Mouse (Mus musculus): ENCODE results near the gene Cnot2. TPM values are rescaled to one million over a fixed set of nuclear protein-coding genes. Genes with fewer than 3 reads are reported as not detected.
"Not testable (repeated sequence)": the region's sequence is repeated elsewhere in the genome, so short reads cannot be mapped to it uniquely, and the experiment has no call there.

The Cnot2 gene
- polyA plus RNA-seq, 1 experiment from 2014 or later, result 128 TPM

DNA sequence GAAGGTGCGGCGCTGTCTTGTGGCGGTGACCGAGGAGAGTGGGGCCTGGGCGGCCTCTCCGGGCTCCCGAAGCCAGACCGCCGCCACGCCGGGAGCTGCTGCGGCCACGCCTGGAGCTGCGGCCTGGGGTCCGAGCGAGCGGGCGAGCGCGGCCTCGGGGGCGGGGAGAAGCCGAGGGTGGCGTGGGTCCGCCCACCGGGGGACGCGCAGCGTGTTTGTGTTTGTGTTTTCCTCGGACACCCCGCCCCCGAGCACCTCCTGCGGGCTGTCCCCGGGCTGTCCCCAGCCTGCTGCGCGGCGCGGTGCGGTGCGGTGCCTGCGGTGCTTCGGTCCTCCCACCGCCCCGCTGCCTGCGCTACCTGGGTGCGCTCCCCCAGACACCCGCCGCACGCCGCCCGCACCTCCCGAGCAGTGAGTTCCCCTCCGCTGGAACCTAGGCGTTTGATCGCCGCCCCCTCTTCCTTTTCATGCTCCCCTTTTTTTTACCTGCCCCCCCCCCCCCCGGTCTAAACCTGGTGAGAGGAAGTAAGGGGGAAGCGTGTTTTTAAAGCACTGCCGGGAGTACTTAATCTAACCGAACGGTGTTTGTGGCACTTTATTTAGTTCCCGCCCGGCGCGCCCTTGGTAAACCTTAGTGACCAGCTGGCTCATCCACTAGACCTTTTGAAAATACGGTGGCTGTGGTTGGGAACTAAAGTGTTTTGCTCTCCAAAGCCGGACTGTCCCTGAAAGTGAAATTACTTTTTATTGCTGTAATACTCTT is 589 bp upstream of the Cnot2 start:
- peak; percentile 85 for DNase-seq (ENCODE audit: low spot score)
- H3K4me1 ChIP-seq (replicated peaks; ENCODE audit: control insufficient read depth, insufficient read depth, low read length), result 0 out of 2 replicates have a peak, but pooled peaks cover 2% of the 10 kb centered on the region
- H3K9me3 ChIP-seq (ENCODE audit: control insufficient read depth, low read length), result no peaks in the 10 kb centered on the region
- WGBS, result under 1% methylated on average over 53 of the region's 67 CpGs
- H3K4me3 ChIP-seq (ENCODE audit: low read depth, low read length), result peak overlapping the region; percentile 88
- H3K4me2 ChIP-seq (ENCODE audit: low read depth, low read length, severe bottlenecking), result peak overlapping the region; percentile 61
- H3K9ac ChIP-seq (ENCODE audit: low read length), result peak overlapping the region; percentile 95
- ATAC-seq (replicated peaks; ENCODE audit: low FRiP score), result peak; percentile 85
- no peaks in the 10 kb centered on the region for H3K36me3 ChIP-seq (ENCODE audit: control insufficient read depth, insufficient read depth, low read length)
- H3K27me3 ChIP-seq (ENCODE audit: control insufficient read depth, insufficient read depth, low read length), result no peaks in the 10 kb centered on the region
- H3K27ac ChIP-seq (ENCODE audit: low read depth, low read length), result peak overlapping the region; percentile 98

DNA sequence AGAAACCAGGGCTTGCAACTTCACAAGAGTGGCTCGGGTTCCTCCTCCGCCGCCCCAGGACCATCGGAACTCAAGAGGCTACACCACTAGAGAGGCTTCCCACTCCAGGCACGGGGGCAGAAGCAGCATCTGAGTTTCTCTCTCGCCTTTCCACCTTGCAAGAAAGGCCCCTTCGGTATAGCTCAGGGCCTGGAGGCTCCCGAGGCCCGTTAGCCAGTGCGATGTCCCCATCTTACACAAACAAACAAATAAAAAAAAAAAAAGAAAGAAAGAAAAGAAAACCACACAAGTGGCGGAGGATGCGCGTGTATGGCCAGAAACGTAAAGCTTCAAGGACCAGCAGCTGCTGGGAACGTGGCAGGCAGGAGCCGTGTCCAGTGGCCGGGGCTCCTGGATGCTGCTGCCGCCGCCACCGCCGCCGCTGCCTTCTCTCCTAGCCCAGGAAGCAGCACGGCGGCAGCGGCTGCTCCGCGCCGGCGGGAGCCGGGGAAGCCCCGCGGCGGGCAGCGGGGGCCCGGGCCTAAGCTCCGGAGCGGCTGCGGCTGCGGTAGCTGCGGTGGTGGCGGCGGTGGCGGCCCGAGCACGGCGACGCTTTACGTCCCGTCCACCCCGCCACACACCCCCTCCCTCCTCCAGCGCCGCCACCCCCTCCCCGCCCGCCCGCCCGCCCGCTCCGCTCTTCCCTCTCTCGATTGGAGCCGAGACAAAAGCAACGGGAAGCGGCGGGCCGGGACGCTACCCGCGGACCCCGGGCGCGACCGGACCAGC is 536 bp downstream of the Cnot2 start:
- under 1% methylated on average over 54 of the region's 71 CpGs for WGBS
- H3K27ac ChIP-seq (ENCODE audit: low read depth, low read length), result peak overlapping the region; percentile 98
- H3K4me2 ChIP-seq (ENCODE audit: low read depth, low read length, severe bottlenecking), result peak overlapping the region; percentile 61
- no peaks in the 10 kb centered on the region for H3K27me3 ChIP-seq (ENCODE audit: control insufficient read depth, insufficient read depth, low read length)
- H3K9ac ChIP-seq (ENCODE audit: low read length), result peak overlapping the region; percentile 95
- peak overlapping the region; percentile 88 for H3K4me3 ChIP-seq (ENCODE audit: low read depth, low read length)
- 0 out of 2 replicates have a peak, but pooled peaks cover 2% of the 10 kb centered on the region for H3K4me1 ChIP-seq (replicated peaks; ENCODE audit: control insufficient read depth, insufficient read depth, low read length)
- DNase-seq (ENCODE audit: low spot score), result peak; percentile 87
- no peaks in the 10 kb centered on the region for H3K9me3 ChIP-seq (ENCODE audit: control insufficient read depth, low read length)
- H3K36me3 ChIP-seq (ENCODE audit: control insufficient read depth, insufficient read depth, low read length), result no peaks in the 10 kb centered on the region
- ATAC-seq (replicated peaks; ENCODE audit: low FRiP score), result peak; percentile 82

DNA sequence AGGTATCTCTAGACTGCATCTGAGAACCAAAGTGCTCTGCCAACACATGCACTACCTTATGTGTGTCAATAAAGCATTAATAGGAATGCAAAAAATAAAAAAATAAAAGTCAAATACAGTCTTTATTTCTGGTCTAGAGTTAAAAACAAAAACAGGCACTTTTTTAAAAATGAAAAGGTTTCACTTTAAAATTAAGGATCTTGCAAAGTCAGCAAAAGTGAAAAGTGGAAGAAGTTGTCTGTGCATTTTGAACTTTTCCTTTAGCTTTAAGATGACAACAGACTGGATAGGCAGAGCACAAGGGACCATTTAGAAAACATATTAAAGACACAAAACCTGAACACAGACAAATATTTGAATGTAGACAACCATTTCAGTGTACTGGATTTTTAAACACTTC is 1.8 kb downstream of the Cnot2 start:
- Histone ChIP-seq H3K27me3 (ENCODE audit: control insufficient read depth, insufficient read depth, low read length) (no peaks in the 10 kb centered on the region), H3K4me2 (ENCODE audit: low read depth, low read length, severe bottlenecking) (no peak overlapping the region), H3K4me3 (ENCODE audit: low read depth, low read length) (no peak overlapping the region; the same call in 1 of the 2 replicates), H3K9ac (ENCODE audit: low read length) (no peak overlapping the region), H3K9me3 (ENCODE audit: control insufficient read depth, low read length) (no peaks in the 10 kb centered on the region), H3K27ac (ENCODE audit: low read depth, low read length) (no peak overlapping the region), H3K36me3 (ENCODE audit: control insufficient read depth, insufficient read depth, low read length) (no peaks in the 10 kb centered on the region), H3K4me1 (replicated peaks; ENCODE audit: control insufficient read depth, insufficient read depth, low read length) (0 out of 2 replicates have a peak, but pooled peaks cover 2% of the 10 kb centered on the region)
- ATAC-seq (replicated peaks; ENCODE audit: low FRiP score) (no peak), DNase-seq (ENCODE audit: low spot score) (no peak)

DNA sequence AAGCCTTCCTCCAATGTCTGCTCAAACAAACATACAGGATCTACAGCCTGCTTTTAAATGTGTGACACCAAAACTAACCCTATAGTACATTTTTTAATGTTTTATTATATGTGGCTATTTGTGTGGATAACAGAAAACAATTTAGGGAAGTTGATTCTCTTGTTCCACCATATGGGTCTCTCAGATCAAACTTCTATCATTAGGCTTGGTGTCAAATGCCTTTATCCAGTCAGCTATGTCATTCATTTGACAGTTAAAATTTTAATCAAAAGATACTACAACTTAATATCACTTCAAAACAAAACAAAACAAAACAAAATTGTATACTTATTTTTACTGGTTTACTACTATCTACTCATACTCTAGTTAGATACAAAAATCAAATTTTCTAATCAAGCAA is 2.9 kb downstream of the Cnot2 start:
- Histone ChIP-seq H3K27ac (ENCODE audit: low read depth, low read length) (no peak overlapping the region), H3K9me3 (ENCODE audit: control insufficient read depth, low read length) (no peaks in the 10 kb centered on the region), H3K27me3 (ENCODE audit: control insufficient read depth, insufficient read depth, low read length) (no peaks in the 10 kb centered on the region), H3K4me3 (ENCODE audit: low read depth, low read length) (no peak overlapping the region), H3K4me1 (replicated peaks; ENCODE audit: control insufficient read depth, insufficient read depth, low read length) (0 out of 2 replicates have a peak, but pooled peaks cover 2% of the 10 kb centered on the region), H3K36me3 (ENCODE audit: control insufficient read depth, insufficient read depth, low read length) (no peaks in the 10 kb centered on the region), H3K9ac (ENCODE audit: low read length) (no peak overlapping the region), H3K4me2 (ENCODE audit: low read depth, low read length, severe bottlenecking) (no peak overlapping the region)
- ATAC-seq (replicated peaks; ENCODE audit: low FRiP score) (no peak), DNase-seq (ENCODE audit: low spot score) (no peak)

DNA sequence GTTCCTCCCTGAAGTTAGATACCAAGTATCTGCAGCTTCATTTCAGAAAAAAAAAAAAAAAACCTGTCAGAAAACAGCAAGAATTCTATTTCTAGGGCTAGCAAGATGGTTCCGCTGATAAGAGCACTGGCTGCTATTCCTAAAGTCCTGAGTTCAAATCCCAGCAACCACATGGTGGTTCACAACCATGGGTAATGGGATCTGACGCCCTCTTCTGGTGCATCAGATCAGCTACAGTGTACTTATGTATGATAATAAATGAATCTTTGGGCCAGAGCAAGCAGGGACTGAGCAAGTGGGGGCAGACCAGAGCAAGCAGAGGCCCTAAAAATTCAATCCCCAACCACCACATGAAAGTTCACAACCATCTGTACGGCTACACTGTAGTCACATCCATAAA is 4.1 kb downstream of the Cnot2 start:
- no peaks in the 10 kb centered on the region for H3K36me3 ChIP-seq (ENCODE audit: control insufficient read depth, insufficient read depth, low read length)
- no peak overlapping the region for H3K27ac ChIP-seq (ENCODE audit: low read depth, low read length)
- 87% methylated on average over 3 of the region's 3 CpGs for WGBS
- no peaks in the 10 kb centered on the region for H3K9me3 ChIP-seq (ENCODE audit: control insufficient read depth, low read length)
- no peak overlapping the region for H3K4me2 ChIP-seq (ENCODE audit: low read depth, low read length, severe bottlenecking)
- H3K9ac ChIP-seq (ENCODE audit: low read length), result no peak overlapping the region
- H3K27me3 ChIP-seq (ENCODE audit: control insufficient read depth, insufficient read depth, low read length), result no peaks in the 10 kb centered on the region
- no peaks in the 10 kb centered on the region for H3K4me1 ChIP-seq (replicated peaks; ENCODE audit: control insufficient read depth, insufficient read depth, low read length)
- ATAC-seq (replicated peaks; ENCODE audit: low FRiP score) (no peak), DNase-seq (ENCODE audit: low spot score) (no peak)
- H3K4me3 ChIP-seq (ENCODE audit: low read depth, low read length), result no peak overlapping the region

DNA sequence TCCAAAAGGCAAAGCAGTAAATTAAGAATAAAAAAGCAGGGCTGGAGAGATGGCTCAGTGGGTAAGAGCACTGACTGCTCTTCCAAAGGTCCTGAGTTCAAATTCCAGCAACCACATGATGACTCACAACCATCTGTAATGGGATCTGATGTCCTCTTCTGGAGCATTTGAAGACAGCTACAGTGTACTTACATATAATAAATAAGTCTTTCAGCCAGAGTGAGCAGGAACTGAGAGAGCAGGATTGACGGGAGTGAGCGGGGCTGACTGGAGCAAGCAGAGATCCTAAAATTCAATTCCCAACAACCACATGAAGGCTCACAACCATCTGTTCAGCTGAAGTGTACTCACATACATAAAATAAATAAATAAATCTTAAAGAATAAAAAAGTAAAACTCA is 5.2 kb downstream of the Cnot2 start:
- not testable (repeated sequence) for H3K4me3 ChIP-seq (ENCODE audit: low read depth, low read length); H3K27ac ChIP-seq (ENCODE audit: low read depth, low read length); H3K36me3 ChIP-seq (ENCODE audit: control insufficient read depth, insufficient read depth, low read length); H3K4me1 ChIP-seq (replicated peaks; ENCODE audit: control insufficient read depth, insufficient read depth, low read length); H3K9ac ChIP-seq (ENCODE audit: low read length); DNase-seq (ENCODE audit: low spot score); H3K9me3 ChIP-seq (ENCODE audit: control insufficient read depth, low read length); ATAC-seq (replicated peaks; ENCODE audit: low FRiP score); H3K4me2 ChIP-seq (ENCODE audit: low read depth, low read length, severe bottlenecking); H3K27me3 ChIP-seq (ENCODE audit: control insufficient read depth, insufficient read depth, low read length)
- WGBS, result 97% methylated on average over 2 of the region's 2 CpGs

DNA sequence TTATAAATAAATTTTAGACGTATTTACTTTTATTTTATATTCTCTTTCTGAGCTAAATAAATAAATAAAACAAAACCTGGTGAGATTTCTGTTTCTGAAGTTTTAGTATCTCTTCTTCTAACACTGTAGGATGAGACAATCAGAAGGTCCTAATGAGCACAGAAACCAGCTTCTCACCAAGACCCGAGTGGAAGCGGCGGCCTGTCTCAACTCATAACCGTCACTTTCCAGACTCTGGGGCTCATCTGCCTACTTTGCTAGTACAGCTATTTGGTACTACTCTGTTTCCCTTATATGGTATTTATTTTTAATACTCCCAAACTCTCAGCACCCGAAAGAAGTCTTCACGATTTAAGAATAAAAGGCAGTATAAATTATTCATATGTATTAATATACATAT is 10.8 kb downstream of the Cnot2 start:
- no peak for DNase-seq (ENCODE audit: low spot score)
- 92% methylated on average over 7 of the region's 7 CpGs for WGBS

DNA sequence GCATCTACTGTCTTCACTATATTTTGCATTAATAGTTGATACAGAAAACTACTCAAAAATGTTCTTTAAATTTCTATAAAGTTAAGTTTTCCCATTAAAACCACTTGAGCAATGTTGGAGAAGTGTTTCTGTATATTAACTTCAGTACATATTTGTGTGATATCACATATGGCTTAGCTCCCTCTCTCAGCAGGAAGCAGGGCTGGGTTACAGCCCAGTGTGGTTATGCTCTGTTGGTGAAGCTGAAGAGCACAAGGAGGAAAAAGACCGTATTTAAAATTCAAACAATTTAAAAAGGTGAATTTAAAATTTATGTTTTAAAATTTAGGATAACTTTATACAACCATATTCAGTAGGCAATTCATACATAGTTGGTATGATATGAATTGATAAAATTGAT is 12.8 kb downstream of the Cnot2 start:
- WGBS, result 84% methylated on average over 1 of the region's 1 CpGs
- no peak for ATAC-seq (replicated peaks; ENCODE audit: low FRiP score)
- Histone ChIP-seq H3K9me3 (ENCODE audit: control insufficient read depth, low read length) (no peaks in the 10 kb centered on the region), H3K9ac (ENCODE audit: low read length) (no peak overlapping the region), H3K4me1 (replicated peaks; ENCODE audit: control insufficient read depth, insufficient read depth, low read length) (no peaks in the 10 kb centered on the region), H3K36me3 (ENCODE audit: control insufficient read depth, insufficient read depth, low read length) (no peaks in the 10 kb centered on the region), H3K4me3 (ENCODE audit: low read depth, low read length) (no peak overlapping the region), H3K4me2 (ENCODE audit: low read depth, low read length, severe bottlenecking) (no peak overlapping the region), H3K27ac (ENCODE audit: low read depth, low read length) (no peak overlapping the region), H3K27me3 (ENCODE audit: control insufficient read depth, insufficient read depth, low read length) (no peaks in the 10 kb centered on the region)
- no peak for DNase-seq (ENCODE audit: low spot score)

More for the DNA sequence above, 10.8 kb downstream of the Cnot2 start:
- no peaks in the 10 kb centered on the region for H3K36me3 ChIP-seq (ENCODE audit: control insufficient read depth, insufficient read depth, low read length)
- no peak for ATAC-seq (replicated peaks; ENCODE audit: low FRiP score)
- H3K9me3 ChIP-seq (ENCODE audit: control insufficient read depth, low read length), result no peaks in the 10 kb centered on the region
- no peaks in the 10 kb centered on the region for H3K4me1 ChIP-seq (replicated peaks; ENCODE audit: control insufficient read depth, insufficient read depth, low read length)
- H3K4me3 ChIP-seq (ENCODE audit: low read depth, low read length), result no peak overlapping the region
- H3K4me2 ChIP-seq (ENCODE audit: low read depth, low read length, severe bottlenecking), result no peak overlapping the region
- H3K27me3 ChIP-seq (ENCODE audit: control insufficient read depth, insufficient read depth, low read length), result no peaks in the 10 kb centered on the region
- no peak overlapping the region for H3K27ac ChIP-seq (ENCODE audit: low read depth, low read length)
- no peak overlapping the region for H3K9ac ChIP-seq (ENCODE audit: low read length)
